Mouse (Mus musculus): ENCODE measurements around the gene Nedd4.

The Nedd4 gene

DNA sequence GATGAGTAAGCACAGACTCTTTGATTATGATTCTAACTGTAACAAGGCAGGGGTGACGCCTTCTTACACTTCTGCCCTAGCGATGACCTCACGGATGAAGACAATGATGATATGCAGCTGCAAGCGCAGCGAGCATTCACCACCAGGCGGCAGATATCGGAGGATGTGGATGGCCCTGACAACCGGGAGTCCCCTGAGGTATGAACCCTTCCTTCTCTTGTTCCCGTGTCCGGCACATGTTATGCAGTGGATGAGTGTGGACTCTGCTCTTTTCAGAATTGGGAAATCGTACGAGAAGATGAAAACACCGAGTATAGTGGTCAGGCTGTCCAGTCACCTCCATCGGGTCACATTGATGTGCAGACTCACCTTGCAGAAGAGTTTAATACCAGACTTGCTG lies 59.1 kb downstream of the Nedd4 start:
- DNase-seq (ENCODE audit: low spot score in 2 of 2) = no peak

DNA sequence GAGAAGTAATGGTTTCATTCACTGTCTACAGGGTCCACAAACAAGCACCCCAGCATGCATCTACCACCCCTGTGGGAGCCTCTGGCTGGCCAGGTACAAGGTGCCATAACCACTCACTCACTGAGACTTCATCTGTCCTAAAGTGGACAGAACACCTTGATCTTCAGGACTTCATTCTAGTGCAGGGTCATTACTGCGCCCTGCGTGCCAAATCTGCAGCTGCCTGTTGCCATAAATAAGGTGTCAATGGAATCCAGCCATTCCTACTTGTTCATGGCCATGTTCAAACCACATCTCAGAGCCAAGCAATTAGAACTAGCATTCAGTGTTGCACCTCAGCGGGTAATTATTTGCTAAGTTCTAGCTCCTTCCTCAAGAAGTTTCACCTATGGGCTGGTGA lies 60.5 kb downstream of the Nedd4 start:
- DNase-seq (ENCODE audit: low spot score in 2 of 2) = no peak

GRCm38 (mm10) chr9:72724491-72725221 lies 62.5 kb downstream of the Nedd4 start:
- no peak for DNase-seq (ENCODE audit: low spot score in 2 of 2)

- DNase-seq (ENCODE audit: low spot score in 2 of 2) = peak in 1 of 2 experiments; percentile 29
Observed at GRCm38 (mm10) chr9:72733966-72734365, 71.8 kb downstream of the Nedd4 start.

DNA sequence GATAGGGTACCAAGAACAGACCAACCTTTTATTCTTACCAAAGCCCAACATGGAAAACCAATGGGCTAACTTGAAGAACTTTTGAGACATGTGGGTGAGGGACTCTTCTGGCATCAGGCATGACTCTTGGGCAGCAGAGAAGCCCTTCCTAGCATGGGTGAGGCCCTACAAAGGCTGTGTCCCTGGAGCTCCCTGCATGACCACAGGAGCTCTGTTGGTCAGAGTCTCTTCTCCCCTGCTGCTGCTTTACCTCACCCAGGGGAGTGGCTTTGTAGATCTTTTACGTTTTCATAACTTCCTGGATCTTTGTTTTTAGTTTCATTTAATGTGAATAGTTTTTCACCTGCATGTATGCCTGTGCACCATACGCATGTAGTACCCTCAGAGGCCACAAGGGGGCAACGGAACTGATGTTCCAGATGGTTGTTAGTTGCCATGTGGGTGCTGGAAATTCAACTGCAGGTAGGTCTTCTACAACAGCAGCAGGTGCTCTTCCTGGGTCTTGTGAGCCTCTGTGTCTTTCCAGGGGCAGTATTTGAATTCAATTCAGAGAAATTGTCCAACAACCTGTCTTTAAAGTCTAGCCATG lies 73.8 kb downstream of the Nedd4 start:
- peak in 1 of 2 experiments; percentile 28 for DNase-seq (ENCODE audit: low spot score in 2 of 2)

DNA sequence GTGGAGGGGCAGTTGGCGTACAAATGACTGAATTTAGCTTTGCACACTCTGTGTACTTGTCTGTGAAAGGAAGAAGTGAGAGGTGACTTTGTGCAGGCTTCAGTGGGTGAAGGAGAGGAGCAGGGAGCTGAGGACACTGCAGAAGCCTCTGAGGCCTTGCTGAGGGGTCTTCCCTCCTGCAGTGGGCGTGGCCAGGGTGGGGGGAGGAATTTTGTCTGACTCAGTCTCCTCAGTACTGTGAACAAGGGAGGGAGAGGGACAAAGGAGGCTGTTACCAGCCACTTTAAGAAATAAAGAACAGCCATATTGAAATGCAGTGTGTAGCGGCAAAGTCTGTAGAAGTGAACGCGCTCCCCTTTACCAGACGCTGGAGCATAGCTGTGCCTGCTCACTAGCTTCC lies 79.1 kb downstream of the Nedd4 start:
- no peak for DNase-seq (ENCODE audit: low spot score in 2 of 2)

DNA sequence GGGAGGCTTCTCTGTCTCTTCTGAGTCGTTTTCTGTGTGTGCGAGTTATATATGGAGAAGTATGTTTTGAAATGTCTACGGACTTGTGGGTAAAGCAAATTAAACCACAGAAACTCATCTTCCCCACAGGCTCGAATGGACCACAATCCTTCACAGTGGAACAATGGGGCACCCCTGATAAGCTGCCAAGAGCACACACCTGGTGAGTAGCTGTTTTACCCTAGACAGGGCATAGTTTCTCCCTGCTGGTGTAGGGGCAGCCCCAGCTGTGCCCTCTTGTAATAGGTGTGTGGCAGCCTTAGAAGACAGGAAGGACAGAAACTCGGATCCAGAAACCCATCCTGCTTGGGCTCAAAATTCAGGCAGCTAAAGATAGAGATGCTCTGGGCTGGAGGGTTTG lies 84.1 kb downstream of the Nedd4 start:
- no peak for DNase-seq (ENCODE audit: low spot score in 2 of 2)

DNA sequence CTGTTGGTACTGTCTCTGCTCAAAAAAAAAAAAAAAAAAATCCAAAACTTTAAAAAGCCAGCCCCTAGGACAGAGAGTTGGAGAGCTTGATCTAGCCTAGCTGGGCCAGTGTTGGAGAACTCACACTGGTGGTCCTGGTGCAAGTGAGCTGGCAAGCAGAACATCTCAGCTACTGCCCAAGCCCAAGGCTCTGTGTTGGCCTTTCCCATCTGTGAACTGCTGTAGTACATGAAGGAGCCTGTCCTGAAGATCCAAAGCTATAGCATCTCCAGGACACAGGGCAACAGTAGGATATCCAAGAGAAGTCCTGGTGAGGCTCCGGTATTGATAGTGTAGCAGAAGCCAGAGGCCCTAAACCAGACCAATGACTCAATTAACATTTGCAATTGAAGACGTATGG lies 88.1 kb downstream of the Nedd4 start:
- no peak for DNase-seq (ENCODE audit: low spot score in 2 of 2)

GRCm38 (mm10) chr9:72752656-72753055 lies 90.5 kb downstream of the Nedd4 start:
- no peak for DNase-seq (ENCODE audit: low spot score in 2 of 2)

- no peak for DNase-seq (ENCODE audit: low spot score in 2 of 2)
Observed at GRCm38 (mm10) chr9:72753741-72754140, 91.6 kb downstream of the Nedd4 start.

GRCm38 (mm10) chr9:72757143-72757542 lies 95.0 kb downstream of the Nedd4 start:
- no peak for DNase-seq (ENCODE audit: low spot score in 2 of 2)

GRCm38 (mm10) chr9:72758705-72759131 lies 96.6 kb downstream of the Nedd4 start:
- DNase-seq (ENCODE audit: low spot score in 2 of 2) = no peak

DNA sequence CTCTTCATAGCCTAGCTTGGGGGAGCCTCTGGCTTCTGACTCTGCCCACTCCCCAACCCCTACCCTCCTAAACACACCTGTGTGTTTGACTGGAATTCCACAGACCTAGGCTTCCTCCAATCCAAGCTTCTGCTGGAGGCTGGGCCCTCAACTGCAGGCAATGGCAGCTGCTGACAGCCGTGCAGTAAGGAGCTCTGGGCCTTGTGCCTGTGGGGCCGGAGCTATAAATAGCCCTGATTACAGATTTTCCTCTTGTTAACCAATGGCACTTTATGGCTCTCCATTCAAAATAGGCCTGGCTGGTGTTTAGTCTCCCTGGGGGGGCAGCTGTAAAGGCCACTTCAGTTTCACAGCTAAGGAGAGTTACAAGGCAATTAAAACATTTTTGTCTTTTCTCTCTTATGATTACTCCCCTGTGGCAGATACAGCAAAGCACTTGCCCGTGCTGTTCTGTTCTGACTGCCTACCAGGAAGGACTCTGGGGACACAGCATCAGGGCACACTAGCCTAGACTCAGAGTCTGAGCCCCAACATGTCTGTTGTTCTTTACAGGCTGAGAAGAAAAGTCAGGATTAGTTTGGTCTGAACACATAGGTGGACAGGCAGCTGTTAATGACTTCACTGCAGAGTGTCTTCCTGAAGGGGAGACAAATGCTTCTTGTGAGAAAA lies 101.0 kb downstream of the Nedd4 start:
- no peak for DNase-seq (ENCODE audit: low spot score in 2 of 2)

DNA sequence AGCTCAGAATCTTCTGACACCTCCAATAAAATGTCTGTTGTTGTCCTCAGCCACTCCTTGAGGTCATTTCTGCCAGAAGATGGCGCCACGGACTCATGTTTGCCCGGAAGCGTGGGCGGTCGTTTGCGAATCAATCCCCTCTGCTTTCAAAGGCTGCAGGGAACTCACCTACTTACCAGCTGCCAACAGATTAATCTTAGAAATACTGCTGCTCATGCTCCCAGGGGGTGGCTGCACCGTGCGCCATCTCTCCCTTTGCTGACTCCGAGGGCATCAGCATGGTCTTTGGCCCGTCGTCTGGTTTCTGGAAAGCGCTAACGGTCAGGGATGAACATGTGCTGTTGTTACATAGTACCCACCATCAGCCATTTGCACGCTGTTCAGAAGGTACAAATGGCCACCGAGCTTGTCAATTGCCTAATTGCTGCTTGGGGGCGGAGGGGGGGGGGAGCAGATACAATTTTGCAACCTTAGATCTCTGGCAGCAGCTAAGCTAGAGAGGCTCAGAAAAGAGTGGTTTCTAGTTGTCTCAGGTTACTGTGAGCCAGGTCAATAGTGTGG lies 104.7 kb downstream of the Nedd4 start:
- peak; percentile 90 to 97 for DNase-seq (ENCODE audit: low spot score in 2 of 2)

DNA sequence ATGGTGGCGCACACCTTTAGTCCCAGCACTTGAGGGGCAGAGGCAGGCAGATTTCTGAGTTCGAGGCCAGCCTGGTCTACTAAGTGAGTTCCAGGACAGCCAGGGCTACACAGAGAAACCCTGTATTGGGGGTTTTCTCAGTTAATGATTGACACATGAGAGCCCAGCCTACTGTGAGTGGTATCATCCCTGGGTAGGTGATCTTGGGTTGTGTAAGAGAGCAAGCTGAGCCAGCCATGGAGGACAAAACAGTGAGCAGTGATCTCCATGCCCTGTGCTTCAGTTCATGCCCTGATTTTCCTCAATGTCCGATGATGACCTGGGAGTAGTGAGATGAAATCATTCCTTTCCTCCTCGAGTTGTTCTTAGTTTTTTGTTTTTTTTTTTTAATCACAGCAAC lies 112.9 kb downstream of the Nedd4 start:
- no peak for DNase-seq (ENCODE audit: low spot score in 2 of 2)

- no peak for DNase-seq (ENCODE audit: low spot score in 2 of 2)
Observed at GRCm38 (mm10) chr9:72779004-72779403, 116.9 kb downstream of the Nedd4 start.

- DNase-seq (ENCODE audit: low spot score in 2 of 2) = no peak
Observed at GRCm38 (mm10) chr9:72779733-72780132, 117.6 kb downstream of the Nedd4 start.

- no peak for DNase-seq (ENCODE audit: low spot score in 2 of 2)
Observed at GRCm38 (mm10) chr9:72780694-72781093, 118.5 kb downstream of the Nedd4 start.

GRCm38 (mm10) chr9:72781466-72781865 lies 119.3 kb downstream of the Nedd4 start:
- DNase-seq (ENCODE audit: low spot score in 2 of 2) = no peak

DNA sequence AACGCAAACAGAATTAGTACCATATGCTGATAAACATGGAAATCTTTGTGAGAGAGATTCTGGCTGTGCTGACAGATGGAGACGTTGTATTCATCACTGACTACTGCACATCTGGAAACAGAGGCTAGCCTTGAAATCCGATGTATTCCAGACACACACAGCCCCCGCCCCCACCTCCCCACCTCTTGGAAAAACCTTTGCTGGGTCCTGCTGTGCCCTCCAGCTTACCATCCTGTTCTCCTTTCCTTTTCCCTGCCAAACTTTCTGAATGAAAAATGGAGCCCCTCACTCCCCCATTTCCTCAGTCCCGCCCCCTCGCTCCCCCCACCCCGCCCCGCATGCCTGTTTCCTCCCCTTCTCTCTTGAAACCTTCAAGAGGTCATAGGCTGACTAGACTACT lies 120.0 kb downstream of the Nedd4 start:
- no peak for DNase-seq (ENCODE audit: low spot score in 2 of 2)

DNA sequence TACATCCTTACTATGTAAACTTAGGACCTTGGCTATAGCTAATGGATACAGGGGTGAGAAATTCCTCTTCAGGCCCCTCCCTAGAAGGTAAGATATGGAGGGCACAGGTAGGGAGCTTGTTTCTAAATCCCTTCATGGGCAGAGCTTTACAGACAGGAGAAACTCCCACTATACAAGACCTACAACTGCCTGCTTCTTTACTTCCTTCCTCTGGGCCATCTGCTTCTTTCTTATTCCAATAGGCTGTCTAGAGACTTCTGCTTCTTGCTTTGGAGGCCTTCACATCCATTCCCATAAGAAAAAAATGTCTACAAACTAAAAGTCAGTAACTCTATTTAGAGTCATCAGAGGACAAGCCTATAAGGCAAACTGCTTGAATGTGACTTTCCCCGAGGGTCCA lies 125.6 kb downstream of the Nedd4 start:
- DNase-seq (ENCODE audit: low spot score in 2 of 2) = no peak

DNA sequence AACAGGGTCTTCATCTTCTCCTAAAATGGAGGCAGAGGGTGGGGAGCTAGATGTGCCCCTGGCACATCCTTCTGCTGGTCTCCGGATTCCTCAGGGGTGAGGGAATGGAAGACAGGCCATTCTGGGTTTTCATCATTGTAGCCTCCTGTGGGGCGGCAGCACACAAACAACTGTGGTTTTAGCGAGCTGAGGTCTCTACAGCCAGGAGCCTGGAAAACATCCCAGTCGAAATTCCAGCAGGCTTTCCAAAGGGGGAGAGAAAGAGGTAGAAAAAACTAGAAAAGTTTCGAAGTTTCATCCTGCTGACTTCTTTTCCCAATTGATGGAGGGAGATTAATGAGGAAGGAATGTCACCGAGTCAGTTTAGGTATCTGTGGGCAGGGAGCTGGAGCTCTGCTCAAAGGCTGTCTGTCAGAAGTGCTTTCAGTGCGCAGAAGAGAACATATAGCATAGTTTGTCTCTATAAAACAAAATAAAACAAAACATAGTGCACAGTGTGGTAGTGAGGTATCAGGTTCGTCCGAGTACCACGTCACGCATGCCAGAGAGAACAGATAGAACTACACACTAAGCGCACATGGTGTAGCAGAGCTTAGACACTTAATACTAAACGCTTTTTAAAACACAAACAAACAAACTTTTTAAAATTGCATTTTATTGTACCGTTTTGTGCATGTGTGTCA lies 128.5 kb downstream of the Nedd4 start:
- no peak for DNase-seq (ENCODE audit: low spot score in 2 of 2)
